Mouse (Mus musculus): Measurements from ENCODE around the gene 1700029F12Rik. TPM values are rescaled to one million over a fixed set of nuclear protein-coding genes. Genes with fewer than 3 reads are reported as not detected.

The 1700029F12Rik gene
- polyA plus RNA-seq, 1 experiment from 2014 or later = not detected

GRCm38 (mm10) chr13:96989129-96989528 is 45.0 kb downstream of the 1700029F12Rik start:
- Histone ChIP-seq H3K27me3 (replicated peaks) (no peaks in the 10 kb centered on the region), H3K9me3 (replicated peaks) (no peaks in the 10 kb centered on the region), H3K4me3 (replicated peaks) (no peak overlapping the region), H3K9ac (replicated peaks) (no peak overlapping the region), H3K36me3 (no peaks in the 10 kb centered on the region), H3K27ac (replicated peaks) (no peak overlapping the region), H3K4me2 (no peak overlapping the region), H3K4me1 (peaks cover 15% of the 10 kb centered on the region)
- 96% methylated on average over 16 of the region's 16 CpGs for WGBS
- ATAC-seq (ENCODE audit: low FRiP score) = no peak

- H3K4me2 ChIP-seq = peak overlapping the region; percentile 17; the same call in 1 of the 2 replicates
- H3K9me3 ChIP-seq (replicated peaks) = no peaks in the 10 kb centered on the region
- no peak overlapping the region for H3K9ac ChIP-seq (replicated peaks)
- no peaks in the 10 kb centered on the region for H3K36me3 ChIP-seq
- ATAC-seq (ENCODE audit: low FRiP score) = peak; percentile 74
- no peak overlapping the region for H3K4me3 ChIP-seq (replicated peaks)
- 0 out of 2 replicates have a peak, but pooled peaks cover 2% of the 10 kb centered on the region for H3K27me3 ChIP-seq (replicated peaks)
- peak overlapping the region; percentile 60 for H3K27ac ChIP-seq (replicated peaks)
- 50% methylated on average over 12 of the region's 12 CpGs for WGBS
- peaks cover 28% of the 10 kb centered on the region for H3K4me1 ChIP-seq
Observed at GRCm38 (mm10) chr13:96985599-96986275, 48.4 kb downstream of the 1700029F12Rik start.

GRCm38 (mm10) chr13:96984688-96985087 is 49.5 kb downstream of the 1700029F12Rik start:
- 82% methylated on average over 5 of the region's 5 CpGs for WGBS
- H3K4me2 ChIP-seq = no peak overlapping the region
- no peaks in the 10 kb centered on the region for H3K9me3 ChIP-seq (replicated peaks)
- 0 out of 2 replicates have a peak, but pooled peaks cover 2% of the 10 kb centered on the region for H3K27me3 ChIP-seq (replicated peaks)
- ATAC-seq (ENCODE audit: low FRiP score) = no peak
- peaks cover 28% of the 10 kb centered on the region for H3K4me1 ChIP-seq
- H3K36me3 ChIP-seq = no peaks in the 10 kb centered on the region
- no peak overlapping the region for H3K4me3 ChIP-seq (replicated peaks)
- H3K9ac ChIP-seq (replicated peaks) = no peak overlapping the region
- H3K27ac ChIP-seq (replicated peaks) = no peak overlapping the region

GRCm38 (mm10) chr13:96983251-96984126 is 50.7 kb downstream of the 1700029F12Rik start:
- Histone ChIP-seq H3K4me2 (peak overlapping the region; percentile 30), H3K27ac (replicated peaks) (no peak overlapping the region), H3K36me3 (no peaks in the 10 kb centered on the region), H3K4me3 (replicated peaks) (no peak overlapping the region), H3K9ac (replicated peaks) (no peak overlapping the region), H3K27me3 (replicated peaks) (0 out of 2 replicates have a peak, but pooled peaks cover 2% of the 10 kb centered on the region), H3K4me1 (peaks cover 28% of the 10 kb centered on the region), H3K9me3 (replicated peaks) (no peaks in the 10 kb centered on the region)
- ATAC-seq (ENCODE audit: low FRiP score) = no peak
- 54% methylated on average over 26 of the region's 26 CpGs for WGBS

- ATAC-seq (ENCODE audit: low FRiP score) = no peak
- Histone ChIP-seq H3K4me2 (no peak overlapping the region), H3K4me3 (replicated peaks) (no peak overlapping the region), H3K27ac (replicated peaks) (no peak overlapping the region), H3K36me3 (no peaks in the 10 kb centered on the region), H3K9ac (replicated peaks) (no peak overlapping the region), H3K4me1 (peaks cover 21% of the 10 kb centered on the region), H3K9me3 (replicated peaks) (no peaks in the 10 kb centered on the region), H3K27me3 (replicated peaks) (0 out of 2 replicates have a peak, but pooled peaks cover 2% of the 10 kb centered on the region)
Observed at GRCm38 (mm10) chr13:96980561-96980960, 53.6 kb downstream of the 1700029F12Rik start.

- H3K9ac ChIP-seq (replicated peaks) = no peak overlapping the region
- 0 out of 2 replicates have a peak, but pooled peaks cover 2% of the 10 kb centered on the region for H3K27me3 ChIP-seq (replicated peaks)
- H3K4me1 ChIP-seq = no peaks in the 10 kb centered on the region
- H3K4me3 ChIP-seq (replicated peaks) = no peak overlapping the region
- no peak overlapping the region for H3K4me2 ChIP-seq
- WGBS = 92% methylated on average over 6 of the region's 6 CpGs
- no peaks in the 10 kb centered on the region for H3K36me3 ChIP-seq
- no peak overlapping the region for H3K27ac ChIP-seq (replicated peaks)
- no peak for ATAC-seq (ENCODE audit: low FRiP score)
- no peaks in the 10 kb centered on the region for H3K9me3 ChIP-seq (replicated peaks)
Observed at GRCm38 (mm10) chr13:96976986-96977595, 57.1 kb downstream of the 1700029F12Rik start.

GRCm38 (mm10) chr13:96973318-96973717 is 60.8 kb downstream of the 1700029F12Rik start:
- Histone ChIP-seq H3K27ac (replicated peaks) (no peak overlapping the region), H3K27me3 (replicated peaks) (no peaks in the 10 kb centered on the region), H3K4me1 (no peaks in the 10 kb centered on the region; the same call in 1 of the 2 replicates), H3K4me2 (no peak overlapping the region), H3K36me3 (no peaks in the 10 kb centered on the region), H3K9ac (replicated peaks) (no peak overlapping the region), H3K9me3 (replicated peaks) (no peaks in the 10 kb centered on the region), H3K4me3 (replicated peaks) (no peak overlapping the region)
- no peak for ATAC-seq (ENCODE audit: low FRiP score)
- 98% methylated on average over 4 of the region's 4 CpGs for WGBS

Other genes starting within 250 kb of the 1700029F12Rik start
- gene Gcnt4, start 109.7 kb downstream of the 1700029F12Rik start, polyA plus RNA-seq (2015; fragmentation: Nextera tagmentation; extraction: Ambion mirVana) = 0.08 and 0.20 TPM in 2 replicates
- 25.9 and 30.5 TPM in 2 replicates for gene Fam169a, start 32.9 kb upstream of the 1700029F12Rik start, polyA plus RNA-seq (2015; fragmentation: Nextera tagmentation; extraction: Ambion mirVana)
- 1.1 and 1.3 TPM in 2 replicates for gene Gm6169, start 64.9 kb upstream of the 1700029F12Rik start, polyA plus RNA-seq (2015; fragmentation: Nextera tagmentation; extraction: Ambion mirVana)
- 34.2 and 34.3 TPM in 2 replicates for gene Gfm2, start 103.6 kb upstream of the 1700029F12Rik start, polyA plus RNA-seq (2015; fragmentation: Nextera tagmentation; extraction: Ambion mirVana)
- 36.0 and 44.8 TPM in 2 replicates for gene Nsa2, start 103.6 kb upstream of the 1700029F12Rik start, polyA plus RNA-seq (2015; fragmentation: Nextera tagmentation; extraction: Ambion mirVana)
- gene Hexb, start 164.0 kb upstream of the 1700029F12Rik start, polyA plus RNA-seq (2015; fragmentation: Nextera tagmentation; extraction: Ambion mirVana) = 54.5 and 66.1 TPM in 2 replicates
- 65.8 and 79.2 TPM in 2 replicates for gene Enc1, start 206.7 kb upstream of the 1700029F12Rik start, polyA plus RNA-seq (2015; fragmentation: Nextera tagmentation; extraction: Ambion mirVana)

All from neural tube, embryonic 15.5 days (tissue).